Mouse (Mus musculus): ENCODE results near the gene Galm. TPM values are rescaled to one million over a fixed set of nuclear protein-coding genes. Genes with fewer than 3 reads are reported as not detected.
A peak's percentile ranks its signal among the peaks of the same experiment; 100 is the strongest.

Gene Galm
- polyA plus RNA-seq, 1 experiment from 2014 or later: 17.8 TPM

DNA sequence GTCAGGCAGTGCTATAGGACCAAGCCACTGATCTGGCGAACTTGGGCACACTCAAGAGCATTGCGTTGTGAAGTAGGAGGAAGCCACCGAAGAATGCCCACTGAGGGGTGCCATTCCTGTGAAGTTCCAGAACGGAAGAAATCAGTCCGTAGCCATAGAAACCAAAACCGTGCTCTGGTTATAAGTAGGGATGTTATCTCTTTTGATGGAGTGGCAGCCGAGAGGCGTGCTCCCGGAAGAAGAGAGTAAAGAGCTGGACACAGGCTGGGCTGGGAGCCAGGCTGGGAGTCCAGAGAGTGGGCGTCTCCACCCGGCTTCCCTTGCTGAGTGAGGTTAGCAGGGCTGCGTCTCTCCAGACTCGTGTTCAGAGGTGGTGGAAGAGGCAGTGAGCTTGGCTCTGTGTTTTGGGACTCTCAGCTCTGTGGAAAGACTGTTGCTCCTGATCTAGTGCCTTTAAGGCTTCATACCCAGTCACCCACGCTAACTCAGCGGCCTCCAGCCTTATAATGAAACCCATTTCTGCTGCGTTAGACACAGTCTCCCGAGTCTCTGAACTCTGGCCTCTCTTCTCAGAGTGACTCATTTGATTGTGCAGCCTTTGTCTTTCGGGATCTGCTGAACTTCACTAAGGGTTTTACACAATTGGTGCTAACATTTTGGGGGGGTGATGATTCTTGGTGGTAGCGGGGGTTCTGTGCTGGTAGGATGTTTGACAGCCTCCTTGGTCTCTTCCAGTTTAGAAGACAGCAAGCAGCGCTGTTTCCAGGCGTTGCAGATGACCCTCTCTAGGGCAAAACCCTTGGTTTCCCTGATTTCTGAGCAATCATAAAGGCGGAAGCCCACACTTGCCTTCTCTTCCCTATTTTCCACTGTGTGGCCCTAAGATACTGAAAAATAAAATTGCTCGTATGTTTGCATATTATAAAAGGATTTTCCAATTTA lies 21.1 kb downstream of the Galm start:
- WGBS (ENCODE audit: insufficient replicate concordance): 64% methylated on average over 23 of the region's 23 CpGs
- Histone ChIP-seq H3K9me3 (replicated peaks) (no peaks in the 10 kb centered on the region), H3K9ac (no peak overlapping the region), H3K4me3 (replicated peaks) (no peak overlapping the region), H3K36me3 (no peaks in the 10 kb centered on the region), H3K4me1 (replicated peaks) (peaks cover 9% of the 10 kb centered on the region), H3K4me2 (no peak overlapping the region), H3K27me3 (peaks cover 2% of the 10 kb centered on the region; the same call in 1 of the 2 replicates), H3K27ac (no peak overlapping the region)
- ATAC-seq (ENCODE audit: low read depth) (no peak; the same call in 1 of the 2 replicates), DNase-seq (no peak)

DNA sequence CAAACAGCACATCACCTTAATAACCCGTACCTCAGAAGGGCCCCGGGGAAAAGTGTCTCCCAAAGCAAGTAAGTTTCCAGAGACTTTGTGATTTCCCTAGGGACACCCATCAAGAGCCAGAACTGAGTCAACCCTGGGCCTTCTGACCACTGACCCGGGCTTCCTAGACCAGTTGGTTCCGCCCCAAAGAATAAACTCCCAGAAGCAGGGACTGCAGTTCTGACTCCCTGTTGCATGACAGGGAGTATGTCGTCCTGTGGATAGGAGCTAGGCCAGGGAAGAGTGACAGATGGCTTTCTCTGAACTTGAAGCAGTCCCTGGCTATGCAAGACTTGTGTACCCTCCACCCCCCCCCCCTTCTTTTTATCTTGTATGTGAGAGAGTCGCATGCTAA lies 21.7 kb downstream of the Galm start:
- H3K4me2 ChIP-seq: no peak overlapping the region
- 67% methylated on average over 6 of the region's 6 CpGs for WGBS (ENCODE audit: insufficient replicate concordance)
- DNase-seq: no peak

DNA sequence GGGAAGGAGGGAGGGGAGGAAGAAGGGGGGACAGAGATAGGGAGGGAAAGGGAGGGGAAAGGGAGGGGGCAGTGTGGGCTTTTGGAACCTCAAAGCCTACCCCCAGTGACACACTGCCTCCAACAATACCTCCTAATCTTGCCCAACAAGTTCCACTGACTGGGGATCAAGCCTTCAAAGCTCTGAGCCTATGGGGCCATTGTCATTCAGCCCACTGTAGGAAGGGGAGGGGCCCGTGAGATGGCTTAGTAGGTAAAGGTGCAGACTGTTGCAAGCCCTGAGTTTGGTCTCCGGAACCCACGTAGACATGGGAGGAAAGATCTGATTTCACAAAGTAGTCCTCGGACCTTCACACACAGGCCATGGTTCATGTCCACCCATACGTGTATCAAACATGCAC lies 24.1 kb downstream of the Galm start:
- 41% methylated on average over 5 of the region's 5 CpGs for WGBS (ENCODE audit: insufficient replicate concordance)
- H3K9ac ChIP-seq: no peak overlapping the region
- H3K36me3 ChIP-seq: no peaks in the 10 kb centered on the region
- no peak overlapping the region for H3K4me3 ChIP-seq (replicated peaks)
- no peak overlapping the region for H3K27ac ChIP-seq
- DNase-seq: no peak
- no peaks in the 10 kb centered on the region for H3K9me3 ChIP-seq (replicated peaks)
- H3K4me2 ChIP-seq: no peak overlapping the region
- H3K4me1 ChIP-seq (replicated peaks): peaks cover 8% of the 10 kb centered on the region; the same call in 1 of the 2 replicates
- H3K27me3 ChIP-seq: no peaks in the 10 kb centered on the region
- ATAC-seq (ENCODE audit: low read depth): no peak

More for the DNA sequence above, 21.7 kb downstream of the Galm start:
- H3K9ac ChIP-seq: no peak overlapping the region
- H3K4me3 ChIP-seq (replicated peaks): no peak overlapping the region
- peaks cover 8% of the 10 kb centered on the region; the same call in 1 of the 2 replicates for H3K4me1 ChIP-seq (replicated peaks)
- no peak overlapping the region for H3K27ac ChIP-seq
- H3K27me3 ChIP-seq: peaks cover 2% of the 10 kb centered on the region; the same call in 1 of the 2 replicates
- no peaks in the 10 kb centered on the region for H3K9me3 ChIP-seq (replicated peaks)
- no peak for ATAC-seq (ENCODE audit: low read depth)
- H3K36me3 ChIP-seq: no peaks in the 10 kb centered on the region

DNA sequence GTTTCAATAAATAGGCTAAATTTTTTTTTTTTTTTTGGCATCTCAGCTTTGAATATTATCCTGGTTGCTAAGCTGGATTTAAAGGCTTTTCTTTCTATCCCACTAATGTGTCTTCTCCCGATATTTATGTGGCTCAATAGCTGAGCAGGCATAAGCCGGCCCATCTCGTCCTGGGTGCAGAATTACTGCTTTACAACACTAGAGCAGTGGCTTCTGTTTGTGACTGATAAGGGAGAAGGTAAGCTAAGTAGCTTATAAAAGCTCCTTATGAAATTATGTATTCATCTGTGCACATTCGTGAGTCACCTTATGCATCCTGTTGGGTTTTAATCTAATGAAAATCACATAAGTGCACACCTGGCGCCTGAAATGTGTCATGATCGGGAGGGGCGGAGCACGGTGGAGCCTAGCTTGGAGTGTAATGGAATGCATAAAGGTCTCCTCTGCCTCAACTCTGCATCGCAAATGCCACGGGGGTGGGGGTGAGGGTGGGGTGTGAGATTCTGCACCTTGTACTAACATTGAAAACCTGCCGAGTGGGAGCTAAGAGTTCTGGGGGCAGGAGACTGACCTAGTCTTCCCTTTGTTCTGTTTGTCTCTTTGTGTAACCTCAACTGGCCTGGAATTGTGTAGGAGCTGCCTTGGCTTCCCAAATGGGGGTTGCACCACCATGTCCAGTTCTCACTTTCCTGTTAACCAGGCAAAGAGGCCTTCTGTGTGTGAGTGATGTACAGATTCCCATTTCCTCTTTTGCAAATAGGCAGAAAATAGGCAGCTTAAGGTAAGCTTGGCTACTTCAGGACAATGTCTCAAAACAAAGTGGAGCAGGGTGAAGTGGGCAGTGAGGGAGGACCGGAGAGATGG lies 25.7 kb downstream of the Galm start:
- no peak overlapping the region for H3K4me3 ChIP-seq (replicated peaks)
- 40% methylated on average over 12 of the region's 12 CpGs for WGBS (ENCODE audit: insufficient replicate concordance)
- H3K9ac ChIP-seq: no peak overlapping the region
- H3K9me3 ChIP-seq (replicated peaks): no peaks in the 10 kb centered on the region
- no peak overlapping the region for H3K27ac ChIP-seq
- H3K36me3 ChIP-seq: no peaks in the 10 kb centered on the region
- DNase-seq (peak; percentile 13), ATAC-seq (ENCODE audit: low read depth) (0 out of 2 replicates have a peak, but pooled peaks have one; percentile 47)
- H3K4me1 ChIP-seq (replicated peaks): peaks cover 8% of the 10 kb centered on the region; the same call in 1 of the 2 replicates
- H3K4me2 ChIP-seq: no peak overlapping the region
- no peaks in the 10 kb centered on the region for H3K27me3 ChIP-seq

DNA sequence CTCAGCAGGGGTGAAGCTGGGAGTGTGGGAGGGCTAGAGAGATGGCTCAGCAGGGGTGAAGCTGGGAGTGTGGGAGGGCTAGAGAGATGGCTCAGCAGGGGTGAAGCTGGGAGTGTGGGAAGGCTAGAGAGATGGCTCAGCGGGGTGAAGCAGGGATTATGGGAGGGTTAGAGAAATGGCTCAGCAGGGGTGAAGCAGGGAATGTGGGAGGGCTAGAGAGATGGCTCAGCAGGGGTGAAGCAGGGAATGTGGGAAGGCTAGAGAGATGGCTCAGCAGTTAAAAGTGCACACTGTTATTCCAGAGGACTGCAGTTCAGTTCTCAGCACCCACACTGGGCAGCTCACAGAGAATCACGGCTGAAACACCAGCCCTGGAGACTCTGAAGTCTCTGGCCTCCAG lies 26.4 kb downstream of the Galm start:
- Histone ChIP-seq H3K36me3 (no peaks in the 10 kb centered on the region), H3K27ac (no peak overlapping the region), H3K9me3 (replicated peaks) (no peaks in the 10 kb centered on the region), H3K4me2 (no peak overlapping the region), H3K9ac (no peak overlapping the region), H3K4me3 (replicated peaks) (no peak overlapping the region), H3K4me1 (replicated peaks) (peaks cover 8% of the 10 kb centered on the region; the same call in 1 of the 2 replicates), H3K27me3 (no peaks in the 10 kb centered on the region)
- WGBS (ENCODE audit: insufficient replicate concordance): 63% methylated on average over 2 of the region's 2 CpGs
- no peak for DNase-seq
- no peak for ATAC-seq (ENCODE audit: low read depth)

DNA sequence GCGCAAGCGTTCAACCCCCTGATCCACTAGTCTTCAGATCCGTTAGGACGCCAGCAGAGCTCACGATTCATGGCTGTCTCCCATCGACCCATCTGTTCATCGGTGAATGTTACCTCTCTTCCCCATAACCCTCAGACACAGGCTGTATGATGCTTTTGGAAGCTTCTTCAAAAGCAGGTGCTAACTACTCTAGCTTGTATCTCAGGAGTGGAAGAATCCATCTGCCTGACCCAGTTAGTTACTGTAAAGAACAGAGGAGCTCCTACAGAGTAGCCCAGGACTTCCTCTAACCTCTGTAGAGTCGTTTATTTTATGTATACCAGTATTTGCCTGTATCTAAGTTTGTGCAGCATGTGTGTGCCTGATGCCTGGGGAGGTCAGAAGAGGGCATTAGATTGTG lies 29.6 kb downstream of the Galm start:
- Histone ChIP-seq H3K27ac (no peak overlapping the region), H3K36me3 (no peaks in the 10 kb centered on the region), H3K9me3 (replicated peaks) (no peaks in the 10 kb centered on the region), H3K9ac (no peak overlapping the region), H3K4me1 (replicated peaks) (peaks cover 10% of the 10 kb centered on the region), H3K27me3 (no peaks in the 10 kb centered on the region), H3K4me3 (replicated peaks) (no peak overlapping the region), H3K4me2 (no peak overlapping the region)
- no peak for DNase-seq
- WGBS (ENCODE audit: insufficient replicate concordance): 79% methylated on average over 8 of the region's 8 CpGs
- ATAC-seq (ENCODE audit: low read depth): no peak

DNA sequence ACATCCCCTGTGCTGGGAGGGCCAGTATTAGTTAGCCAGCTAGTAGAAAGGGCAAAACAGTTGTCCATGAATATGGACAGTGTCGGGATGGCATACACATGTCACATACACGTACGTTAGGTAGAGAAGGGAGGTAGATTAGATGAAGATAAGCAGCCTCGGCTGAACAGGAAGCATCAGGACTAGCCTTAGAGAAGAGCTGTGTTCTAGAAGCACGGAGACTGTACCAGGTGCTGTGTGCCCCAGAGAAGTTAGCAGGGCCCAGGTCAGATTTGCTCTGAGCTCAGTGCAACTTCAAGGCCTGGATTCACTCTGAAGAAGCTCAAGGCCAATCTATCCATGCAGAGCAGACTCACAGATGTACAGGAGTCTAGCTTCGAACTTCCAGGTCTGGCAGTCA lies 30.2 kb downstream of the Galm start:
- H3K4me1 ChIP-seq (replicated peaks): peaks cover 10% of the 10 kb centered on the region
- WGBS (ENCODE audit: insufficient replicate concordance): 61% methylated on average over 6 of the region's 6 CpGs
- no peak for ATAC-seq (ENCODE audit: low read depth)
- H3K9ac ChIP-seq: no peak overlapping the region
- no peaks in the 10 kb centered on the region for H3K9me3 ChIP-seq (replicated peaks)
- no peaks in the 10 kb centered on the region for H3K27me3 ChIP-seq
- H3K4me3 ChIP-seq (replicated peaks): no peak overlapping the region
- no peaks in the 10 kb centered on the region for H3K36me3 ChIP-seq
- no peak overlapping the region for H3K4me2 ChIP-seq
- no peak for DNase-seq
- no peak overlapping the region for H3K27ac ChIP-seq

DNA sequence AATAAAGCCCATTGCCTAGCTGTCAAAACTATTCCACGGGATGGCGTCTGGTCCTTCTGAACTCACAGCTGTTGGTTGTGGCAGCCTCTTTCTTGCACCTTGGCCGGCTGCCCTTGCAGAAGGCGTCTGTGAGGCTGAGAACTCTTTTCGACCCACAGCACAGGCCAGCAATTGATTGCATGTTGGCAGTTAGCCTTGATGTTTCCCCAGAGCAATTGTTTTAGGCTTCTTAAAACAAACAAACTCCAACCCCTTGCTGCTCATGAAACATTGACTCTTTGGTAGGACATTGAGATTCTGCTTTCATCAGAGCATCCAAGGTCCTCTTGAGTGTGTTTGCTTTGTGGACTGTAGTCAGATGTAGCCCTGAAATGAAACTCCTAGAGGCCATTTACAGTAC lies 33.2 kb downstream of the Galm start:
- 67% methylated on average over 5 of the region's 5 CpGs for WGBS (ENCODE audit: insufficient replicate concordance)
- Histone ChIP-seq H3K4me2 (no peak overlapping the region), H3K36me3 (no peaks in the 10 kb centered on the region), H3K9ac (no peak overlapping the region), H3K9me3 (replicated peaks) (no peaks in the 10 kb centered on the region), H3K4me1 (replicated peaks) (peaks cover 3% of the 10 kb centered on the region; the same call in 1 of the 2 replicates), H3K27ac (no peak overlapping the region), H3K27me3 (no peaks in the 10 kb centered on the region), H3K4me3 (replicated peaks) (no peak overlapping the region)
- no peak for DNase-seq
- ATAC-seq (ENCODE audit: low read depth): no peak

DNA sequence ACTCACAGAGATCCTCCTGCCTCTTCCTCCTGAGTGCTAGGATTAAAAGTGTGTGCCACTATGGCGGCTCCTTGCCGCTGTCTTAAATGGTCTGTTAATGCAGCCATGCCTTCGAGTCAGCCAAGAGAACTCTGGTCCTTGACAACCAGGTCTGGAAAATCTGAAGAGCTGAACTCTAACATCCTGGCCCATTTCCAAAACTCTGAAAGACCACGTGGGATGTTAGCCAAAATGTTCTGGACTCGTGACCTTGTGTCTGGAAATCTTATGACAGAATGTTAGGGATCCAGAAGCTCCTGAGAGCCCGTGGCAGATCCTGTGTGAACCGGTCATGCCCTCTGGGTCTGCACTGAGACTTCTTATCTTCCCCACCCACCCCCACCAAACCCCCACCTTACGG lies 36.7 kb downstream of the Galm start:
- no peaks in the 10 kb centered on the region for H3K27me3 ChIP-seq
- H3K9me3 ChIP-seq (replicated peaks): no peaks in the 10 kb centered on the region
- H3K9ac ChIP-seq: no peak overlapping the region
- no peak for ATAC-seq (ENCODE audit: low read depth)
- no peak overlapping the region for H3K4me3 ChIP-seq (replicated peaks)
- 69% methylated on average over 8 of the region's 8 CpGs for WGBS (ENCODE audit: insufficient replicate concordance)
- H3K4me2 ChIP-seq: no peak overlapping the region
- H3K4me1 ChIP-seq (replicated peaks): peaks cover 3% of the 10 kb centered on the region; the same call in 1 of the 2 replicates
- no peaks in the 10 kb centered on the region for H3K36me3 ChIP-seq
- no peak overlapping the region for H3K27ac ChIP-seq
- no peak for DNase-seq

DNA sequence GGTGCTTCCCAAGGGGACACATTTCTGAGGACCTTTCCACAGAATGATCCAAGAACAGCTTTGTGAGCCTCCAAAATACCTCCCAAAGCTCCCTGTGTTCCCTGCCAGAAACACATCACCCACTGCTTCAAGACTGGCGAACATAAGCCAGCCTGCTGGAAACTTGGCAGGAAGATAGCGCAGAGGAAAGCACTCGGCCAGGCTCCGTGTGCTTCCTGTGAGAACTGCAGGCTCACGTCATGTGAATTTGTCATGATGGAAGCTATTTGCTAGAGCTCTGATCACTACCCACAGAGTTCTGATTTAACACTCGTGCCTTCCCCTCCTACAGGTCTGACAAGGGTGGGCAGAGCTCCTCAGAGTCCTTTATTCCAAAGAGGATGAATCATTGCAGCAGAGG lies 38.5 kb downstream of the Galm start:
- ATAC-seq (ENCODE audit: low read depth) (no peak), DNase-seq (no peak)
- 46% methylated on average over 6 of the region's 6 CpGs for WGBS (ENCODE audit: insufficient replicate concordance)

DNA sequence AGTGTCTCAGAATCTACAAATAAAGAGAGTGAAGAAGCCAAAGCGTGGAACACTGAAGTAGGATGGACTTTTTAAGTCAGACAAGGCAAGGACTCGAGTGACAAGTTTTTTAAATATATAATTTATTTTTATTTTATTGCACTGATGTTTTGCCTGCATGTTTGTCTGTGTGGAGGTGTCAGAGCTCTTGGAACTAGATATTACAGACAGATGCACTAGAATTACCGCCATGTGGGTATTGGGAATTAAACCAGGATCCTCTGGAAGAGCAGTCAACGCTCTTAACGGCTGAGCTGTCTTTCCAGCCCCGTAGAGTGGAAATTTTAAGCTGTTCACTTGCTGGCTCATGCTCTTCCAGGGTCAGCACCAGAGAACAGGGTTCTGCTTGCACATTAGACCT lies 39.1 kb downstream of the Galm start:
- H3K4me2 ChIP-seq: no peak overlapping the region
- WGBS (ENCODE audit: insufficient replicate concordance): 75% methylated on average over 6 of the region's 6 CpGs
- no peaks in the 10 kb centered on the region for H3K9me3 ChIP-seq (replicated peaks)
- no peaks in the 10 kb centered on the region for H3K36me3 ChIP-seq
- H3K27ac ChIP-seq: no peak overlapping the region
- no peaks in the 10 kb centered on the region for H3K27me3 ChIP-seq
- no peak overlapping the region for H3K4me3 ChIP-seq (replicated peaks)
- no peak overlapping the region for H3K9ac ChIP-seq
- DNase-seq (no peak), ATAC-seq (ENCODE audit: low read depth) (no peak)
- H3K4me1 ChIP-seq (replicated peaks): no peaks in the 10 kb centered on the region

More for the DNA sequence above, 38.5 kb downstream of the Galm start:
- Histone ChIP-seq H3K36me3 (no peaks in the 10 kb centered on the region), H3K27me3 (no peaks in the 10 kb centered on the region), H3K9me3 (replicated peaks) (no peaks in the 10 kb centered on the region), H3K4me2 (no peak overlapping the region), H3K27ac (no peak overlapping the region), H3K4me1 (replicated peaks) (no peaks in the 10 kb centered on the region), H3K9ac (no peak overlapping the region), H3K4me3 (replicated peaks) (no peak overlapping the region)
